Mouse (Mus musculus) brain, adult 2 months (tissue): ENCODE results near the gene Ftsj1.
A peak's percentile ranks its signal among the peaks of the same experiment; 100 is the strongest.

Source experiments
- DNase-seq: peaks from one replicate; pipeline ENCODE4 v3.0.0; 2011; ENCODE audit warnings: low read depth, low spot score

Ftsj1 gene

GRCm38 (mm10) chrX:8219651-8220050 lies 32.6 kb downstream of the Ftsj1 start:
- DNase-seq = no peak

GRCm38 (mm10) chrX:8218114-8218513 lies 34.1 kb downstream of the Ftsj1 start:
- no peak for DNase-seq

- DNase-seq = peak; percentile 70
Measured at GRCm38 (mm10) chrX:8217383-8217782, 34.8 kb downstream of the Ftsj1 start.

- DNase-seq = no peak
Measured at GRCm38 (mm10) chrX:8211490-8212207, 40.6 kb downstream of the Ftsj1 start.

- DNase-seq = no peak
Measured at GRCm38 (mm10) chrX:8209720-8210119, 42.5 kb downstream of the Ftsj1 start.

- no peak for DNase-seq
Measured at GRCm38 (mm10) chrX:8207224-8207623, 45.0 kb downstream of the Ftsj1 start.

- no peak for DNase-seq
Measured at GRCm38 (mm10) chrX:8206694-8207197, 45.5 kb downstream of the Ftsj1 start.

- peak; percentile 96 for DNase-seq
Measured at GRCm38 (mm10) chrX:8206015-8206693, 46.1 kb downstream of the Ftsj1 start, which contains the start of gene Porcn. Porcn (minus strand) TSS chrX:8206525.

GRCm38 (mm10) chrX:8205551-8205950 lies 46.7 kb downstream of the Ftsj1 start:
- DNase-seq = peak; percentile 97

GRCm38 (mm10) chrX:8205088-8205487 lies 47.1 kb downstream of the Ftsj1 start:
- peak; percentile 46 for DNase-seq

GRCm38 (mm10) chrX:8204076-8204475 lies 48.1 kb downstream of the Ftsj1 start:
- DNase-seq = no peak

- no peak for DNase-seq
Measured at GRCm38 (mm10) chrX:8203105-8203504, 49.1 kb downstream of the Ftsj1 start.

- peak; percentile 83 for DNase-seq
Measured at GRCm38 (mm10) chrX:8193419-8193723, 58.8 kb downstream of the Ftsj1 start, which contains the start of gene Ebp. Ebp (minus strand) TSS chrX:8193512.

- DNase-seq = peak; percentile 97
Measured at GRCm38 (mm10) chrX:8192640-8193418, 59.4 kb downstream of the Ftsj1 start.

- DNase-seq = peak; percentile 34
Measured at GRCm38 (mm10) chrX:8192126-8192639, 60.0 kb downstream of the Ftsj1 start.
